Mouse (Mus musculus) CD4-positive, CD25-positive, alpha-beta regulatory T cell, adult 2 months (primary cell): ENCODE data around the gene Ifitm10.
"Not testable (repeated sequence)": the region's sequence is repeated elsewhere in the genome, so short reads cannot be mapped to it uniquely, and the experiment has no call there.

ENCODE experiments used
- DNase-seq: peaks from one replicate; pipeline ENCODE4 v3.0.0-alpha.2; 2012; ENCODE audit warnings: low read depth, low spot score

The Ifitm10 gene

DNA sequence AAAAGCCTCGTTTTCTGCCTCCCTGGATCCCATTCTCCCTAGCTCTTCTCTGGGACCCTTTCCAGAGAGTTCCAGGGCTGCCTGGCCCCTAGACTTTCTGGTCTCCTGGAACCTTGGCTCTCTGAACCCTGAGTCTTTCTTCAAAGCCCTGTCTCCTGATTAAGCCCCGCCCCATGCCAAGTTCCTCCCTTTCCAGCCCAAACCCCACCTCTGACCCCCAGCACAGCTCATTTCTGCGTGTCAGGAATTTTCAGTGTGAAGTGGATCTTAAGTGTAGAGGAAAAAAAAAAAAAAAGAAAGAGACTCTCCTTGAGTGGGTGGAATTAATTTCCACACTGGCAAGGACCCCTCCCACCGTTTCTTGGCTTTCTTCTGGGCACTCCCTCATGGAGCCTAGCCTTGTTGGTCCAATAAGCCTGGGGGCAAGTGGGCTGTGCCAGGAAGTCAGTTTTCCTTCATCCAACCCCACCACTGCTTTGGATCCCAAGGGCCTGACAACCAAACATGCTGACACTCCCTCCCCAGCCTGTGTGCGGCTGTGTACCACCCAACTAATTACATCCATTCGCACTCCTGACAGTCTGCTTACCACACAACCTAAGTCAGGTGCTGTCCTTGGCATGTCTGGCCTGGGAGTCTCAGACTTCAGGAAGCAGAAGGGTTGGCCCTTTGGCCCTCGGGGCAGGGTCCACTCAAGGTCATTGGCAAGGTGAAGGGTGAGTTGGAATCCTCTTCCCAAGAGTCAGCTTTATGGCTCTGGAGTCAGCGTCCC lies at the start of gene Ifitm10:
TSS of gene Ifitm10 (minus strand) at position 113 of the 772 bp plus-strand sequence.
- no peak for DNase-seq

DNA sequence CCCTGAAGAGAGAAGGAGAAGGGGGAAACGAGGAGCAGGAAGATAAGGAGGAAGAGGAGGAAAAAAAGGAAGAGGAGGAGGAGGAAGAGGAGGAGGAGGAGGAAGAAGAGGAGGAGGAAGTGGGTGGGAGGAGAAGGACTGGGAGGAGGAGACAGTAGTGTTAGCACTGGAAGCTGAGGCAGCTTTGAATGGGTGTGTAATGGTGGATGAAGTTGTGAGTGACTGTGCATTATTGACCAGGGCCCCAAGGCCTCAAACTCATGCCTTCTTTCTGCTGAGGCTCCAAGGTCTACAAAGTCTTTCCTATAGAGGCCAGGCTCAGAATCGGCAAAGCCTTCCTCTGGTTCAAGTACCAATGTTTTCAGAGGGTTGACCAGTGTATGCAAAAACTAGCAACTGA lies 48.3 kb upstream of the Ifitm10 start:
- DNase-seq = no peak

DNA sequence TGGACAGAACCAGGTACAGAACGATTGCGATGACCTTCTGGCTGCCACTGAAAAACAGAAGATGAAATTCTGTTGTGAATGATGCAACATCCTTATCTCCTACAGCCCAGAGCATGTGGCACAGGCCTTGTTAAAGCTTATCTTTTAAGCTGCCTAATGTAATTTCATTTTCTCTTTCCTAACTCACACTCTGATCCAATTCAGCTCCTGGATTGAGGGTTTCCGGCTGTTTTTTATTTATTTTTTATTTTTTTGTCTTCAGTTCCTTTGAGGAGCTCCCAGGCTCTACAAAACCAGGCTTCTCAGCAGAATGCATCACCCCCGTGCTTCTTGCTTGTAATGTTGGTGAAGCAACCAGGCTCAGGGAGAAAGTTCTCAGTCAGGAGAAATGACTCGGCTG lies 46.3 kb upstream of the Ifitm10 start:
- DNase-seq = no peak

DNA sequence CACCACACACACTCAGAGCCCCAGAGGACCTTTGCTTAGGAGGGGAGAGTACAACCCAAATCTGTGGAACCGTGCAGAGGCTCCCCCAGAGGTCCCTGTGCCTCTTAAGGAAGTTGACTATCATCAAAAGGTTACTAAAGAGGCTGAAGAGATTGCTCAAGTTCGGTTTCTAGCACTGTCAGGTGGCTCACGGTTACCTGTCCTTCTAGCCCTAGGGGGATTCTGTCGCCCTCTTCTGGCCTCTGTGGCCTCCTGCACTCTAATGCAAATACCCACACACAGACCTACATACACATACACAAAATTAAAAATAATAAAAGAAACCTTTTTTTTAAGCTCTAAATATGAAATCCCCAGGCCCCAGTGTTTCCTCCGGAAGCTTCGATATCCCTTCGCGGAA lies 45.1 kb upstream of the Ifitm10 start:
- DNase-seq = no peak

DNA sequence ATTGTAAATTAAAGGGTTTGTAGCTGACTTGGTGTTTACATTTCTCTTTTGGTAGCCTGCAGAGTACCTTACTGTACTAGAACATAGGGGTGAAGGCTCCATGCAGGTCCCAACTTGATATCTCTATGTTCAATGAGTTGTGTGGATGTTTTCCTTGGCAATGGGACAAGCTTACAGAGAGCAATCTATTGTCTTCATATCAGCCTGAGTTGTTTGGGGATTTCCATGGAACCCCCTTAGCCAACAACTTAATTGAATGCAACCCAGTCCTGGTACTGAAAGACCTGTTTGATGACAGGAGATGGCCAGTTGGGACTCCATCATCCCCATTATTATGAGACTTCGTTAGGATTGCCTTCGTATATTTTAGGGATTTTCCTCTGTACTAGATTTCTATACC lies 44.5 kb upstream of the Ifitm10 start:
- DNase-seq = no peak

DNA sequence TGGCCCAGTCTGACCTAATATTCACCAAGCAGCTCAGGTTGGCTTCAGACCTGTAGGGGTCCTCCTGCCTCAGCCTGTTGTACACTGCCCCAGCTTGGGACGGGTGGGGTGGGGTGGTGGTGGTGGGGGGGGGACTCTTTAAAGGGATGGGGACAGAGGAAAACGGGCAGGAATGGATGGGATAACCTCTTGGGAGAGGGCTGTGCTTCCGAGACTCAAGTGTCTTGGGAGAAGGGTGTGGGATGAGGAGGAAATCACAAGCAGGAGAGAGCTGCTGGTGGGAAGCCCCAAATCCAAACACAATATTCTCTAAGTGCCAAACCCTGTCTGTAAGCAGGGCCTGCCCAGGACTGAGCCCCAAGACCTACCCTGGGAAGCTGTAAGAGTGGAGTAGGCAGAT lies 42.7 kb upstream of the Ifitm10 start:
- DNase-seq = no peak

DNA sequence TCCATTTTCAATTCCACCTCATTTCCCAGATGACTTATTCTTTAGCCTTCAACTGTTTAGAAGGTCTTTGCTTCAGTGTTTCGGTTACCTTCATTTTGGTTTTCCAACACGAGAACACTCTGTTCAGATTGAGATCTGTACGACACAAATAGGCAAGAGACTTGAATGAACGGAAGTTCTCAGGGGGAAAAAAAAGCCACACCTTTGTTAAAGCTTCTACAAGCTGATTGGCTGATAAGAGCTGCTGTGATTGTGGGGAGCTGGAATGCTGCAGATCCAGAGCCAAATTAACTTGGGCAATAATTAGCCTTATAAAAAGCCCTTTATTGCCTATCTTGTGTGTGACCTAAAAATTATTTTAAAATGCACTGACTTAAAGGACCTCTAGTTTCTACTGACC lies 41.8 kb upstream of the Ifitm10 start:
- no peak for DNase-seq

DNA sequence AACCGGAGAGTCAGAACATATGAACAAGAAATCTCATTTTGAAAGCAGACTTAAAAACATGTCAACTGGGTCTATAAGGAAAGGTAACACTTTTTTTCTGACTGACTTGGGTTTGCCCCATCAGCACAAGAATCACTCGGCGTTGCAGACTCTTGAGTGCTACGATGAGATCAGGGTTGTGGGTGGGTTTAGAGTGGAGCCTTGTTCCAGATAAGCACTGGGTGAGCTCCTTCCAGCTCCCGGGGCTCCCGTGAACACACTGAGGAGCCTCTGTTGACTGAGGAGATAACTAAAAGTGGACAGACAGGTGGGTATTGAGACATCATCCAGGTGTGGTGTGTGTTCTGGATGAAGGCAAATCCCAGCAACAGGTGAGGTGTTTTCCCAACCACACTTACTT lies 39.7 kb upstream of the Ifitm10 start:
- no peak for DNase-seq

DNA sequence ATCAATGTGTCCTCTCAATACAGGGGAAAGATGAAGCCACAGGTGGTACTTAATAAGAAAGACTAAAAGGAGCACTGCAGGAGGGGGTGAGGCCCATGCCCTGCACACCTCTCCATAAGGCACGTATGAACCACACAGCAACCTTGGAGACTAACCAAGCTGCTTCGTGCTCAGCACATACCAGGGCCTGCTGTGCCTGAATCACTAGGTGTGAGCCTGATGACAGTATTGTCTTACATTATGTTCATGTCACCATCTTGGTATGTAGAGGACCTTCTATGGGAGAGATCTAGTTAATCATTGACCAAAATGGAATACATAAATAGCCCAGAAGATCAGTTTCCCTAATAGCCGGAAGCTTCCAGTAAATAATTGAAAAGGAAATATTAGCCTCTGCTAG lies 36.0 kb upstream of the Ifitm10 start:
- no peak for DNase-seq

DNA sequence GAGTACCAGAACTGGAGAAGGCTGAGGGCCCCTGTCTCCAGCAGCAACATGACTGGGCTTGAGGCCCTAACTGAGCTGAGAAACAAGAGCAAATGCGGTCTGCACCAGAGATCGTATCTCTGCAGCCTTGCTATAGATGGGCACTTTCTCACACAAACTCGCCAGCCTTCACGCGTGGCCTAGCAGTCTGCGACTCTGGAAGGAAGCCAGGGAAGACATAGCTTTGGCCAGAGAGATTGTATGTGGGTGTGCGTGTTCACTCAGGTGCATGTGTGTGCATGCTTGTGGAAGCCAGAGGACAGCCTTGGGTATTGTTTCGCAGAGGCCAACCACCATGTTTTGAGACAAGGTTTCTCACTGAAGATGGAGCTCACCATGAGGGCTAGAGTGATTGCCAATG lies 35.1 kb upstream of the Ifitm10 start:
- no peak for DNase-seq

DNA sequence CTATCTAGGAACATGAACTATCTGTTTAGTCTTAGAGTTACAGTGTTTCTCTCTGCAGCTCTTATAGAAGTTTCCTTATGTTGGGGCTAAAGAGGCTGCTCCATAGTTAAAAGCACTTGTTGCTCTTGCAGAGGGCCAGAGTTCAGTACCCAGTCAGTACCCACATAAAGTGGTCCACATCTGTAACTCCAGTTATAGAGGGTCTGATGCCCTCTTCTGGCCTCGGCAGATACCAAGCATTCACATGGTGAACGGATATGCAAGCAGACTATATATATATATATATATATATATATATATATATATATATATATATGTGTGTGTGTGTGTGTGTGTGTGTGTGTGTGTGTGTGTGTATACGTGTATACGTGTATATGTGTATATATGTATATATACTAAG lies 34.4 kb upstream of the Ifitm10 start:
- peak; percentile 50 for DNase-seq

DNA sequence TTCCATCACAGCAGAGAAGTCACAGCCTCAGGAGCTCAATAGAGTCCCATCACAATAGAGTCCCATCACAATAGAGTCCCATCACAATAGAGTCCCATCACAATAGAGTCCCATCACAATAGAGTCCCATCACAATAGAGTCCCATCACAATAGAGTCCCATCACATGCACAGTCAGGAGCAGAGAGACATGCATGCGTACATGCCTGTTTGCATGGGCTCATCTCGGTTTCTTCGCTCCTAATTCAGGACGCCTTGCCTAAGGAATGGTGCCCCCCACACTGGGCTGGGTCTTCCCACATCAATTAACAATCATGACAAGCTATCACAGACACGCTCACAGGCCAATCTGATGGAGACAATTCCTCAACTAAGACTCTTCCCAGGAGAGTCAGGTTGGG lies 31.6 kb upstream of the Ifitm10 start:
- DNase-seq = not testable (repeated sequence)

DNA sequence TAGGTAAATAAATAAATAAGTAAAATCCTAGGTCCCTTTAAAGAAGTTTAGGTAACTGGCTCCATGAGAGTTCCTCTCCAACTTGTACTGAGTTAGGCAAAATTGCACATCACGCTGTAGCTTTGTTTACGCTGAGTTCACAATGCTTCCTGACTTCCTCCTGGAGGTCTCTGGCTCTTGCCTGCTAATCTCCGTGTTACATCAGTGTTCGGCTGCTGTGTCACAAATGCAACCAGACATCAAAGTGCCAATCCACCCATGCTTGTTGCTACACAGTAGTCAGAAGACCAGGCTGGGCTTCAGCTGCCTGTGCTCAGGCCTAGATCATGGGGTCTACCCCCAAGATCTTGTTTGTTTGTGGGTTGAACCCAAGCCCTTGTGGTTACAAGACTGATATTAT lies 30.0 kb upstream of the Ifitm10 start:
- DNase-seq = no peak

DNA sequence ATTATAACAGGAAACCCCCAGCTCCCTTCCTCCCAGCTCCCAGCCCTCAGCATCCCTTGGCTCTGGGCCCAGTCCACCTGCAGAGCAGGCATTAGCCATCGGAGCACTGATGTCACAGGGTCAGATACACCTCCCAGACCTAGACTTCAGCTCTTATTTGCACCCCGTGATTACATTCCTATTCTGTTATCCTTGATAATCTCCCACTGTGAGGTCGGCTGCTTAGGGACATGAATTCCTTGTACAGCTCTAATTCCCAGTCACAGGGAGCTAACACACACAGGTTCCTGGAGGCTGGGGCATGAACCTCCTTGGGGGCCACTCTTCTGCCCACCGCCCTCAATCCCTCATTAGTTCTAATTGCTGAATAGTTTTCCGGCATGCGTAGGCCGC lies 27.2 kb upstream of the Ifitm10 start:
- no peak for DNase-seq

DNA sequence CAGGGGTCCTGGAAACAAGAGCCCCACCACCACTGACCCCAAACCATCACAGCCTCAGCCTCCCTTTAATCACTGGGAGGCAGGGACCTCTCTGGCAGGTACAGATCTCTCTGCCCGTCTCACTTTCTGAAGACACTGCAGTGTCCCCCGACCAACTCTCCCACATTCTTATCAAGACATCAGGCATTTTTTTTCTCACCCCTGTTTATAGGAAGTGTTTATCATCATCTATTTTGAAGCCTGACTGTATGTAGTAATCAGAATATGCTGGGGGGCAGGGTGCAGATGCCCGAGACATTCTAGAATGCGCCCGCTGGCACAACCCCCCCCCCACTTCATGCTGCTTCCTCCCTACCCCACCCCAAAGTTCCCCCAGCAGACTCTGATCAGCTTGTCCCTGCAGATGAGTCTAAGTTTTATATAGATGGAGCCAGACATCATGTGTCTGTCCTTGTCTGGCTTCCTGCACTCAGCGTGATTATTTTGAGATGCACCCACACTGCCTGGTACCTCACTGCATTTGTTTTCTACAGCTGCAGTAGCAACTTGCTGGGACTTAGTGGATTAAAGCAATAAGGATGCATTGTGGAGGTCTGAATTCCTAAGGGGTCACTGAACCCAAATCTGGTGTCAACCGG lies 26.7 kb upstream of the Ifitm10 start:
- DNase-seq = no peak

DNA sequence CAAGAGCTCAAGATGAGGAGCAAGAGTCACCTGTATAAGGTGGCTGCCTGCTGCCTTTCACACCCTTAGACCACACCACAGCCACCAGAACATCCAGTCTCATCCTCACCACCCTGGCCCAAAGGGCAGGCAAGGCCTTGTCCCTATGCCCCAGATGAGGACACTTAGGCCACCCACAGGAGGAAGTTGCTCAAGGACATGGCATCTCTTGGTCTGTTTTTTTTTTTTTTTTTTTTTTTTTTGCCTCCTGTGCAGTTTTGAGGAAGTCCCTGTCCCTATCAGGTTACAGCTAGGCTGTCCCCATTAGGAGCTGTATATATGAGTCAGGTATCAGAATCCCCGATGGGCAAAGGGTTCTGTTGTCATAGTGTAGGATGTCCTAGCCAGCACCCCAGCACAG lies 25.7 kb upstream of the Ifitm10 start:
- no peak for DNase-seq

DNA sequence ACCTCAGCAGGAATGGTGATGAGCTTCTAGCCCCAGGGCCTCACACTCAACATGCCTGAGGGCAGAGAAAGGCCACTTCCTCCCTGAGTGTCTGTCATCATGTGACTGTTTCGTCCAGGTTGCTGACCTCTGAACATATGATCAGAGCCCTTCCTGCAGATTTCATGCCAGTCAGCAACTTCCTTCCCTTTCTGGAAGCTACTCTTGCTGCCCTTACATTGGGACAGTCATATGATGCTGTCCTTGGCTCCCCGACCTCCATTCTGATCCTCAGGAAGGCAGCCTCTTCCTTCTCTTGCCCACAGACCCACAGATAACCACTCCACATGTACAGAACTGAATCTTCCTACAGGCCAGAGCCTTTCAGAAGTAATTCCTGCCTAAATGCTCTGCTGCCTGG lies 24.5 kb upstream of the Ifitm10 start:
- DNase-seq = no peak

DNA sequence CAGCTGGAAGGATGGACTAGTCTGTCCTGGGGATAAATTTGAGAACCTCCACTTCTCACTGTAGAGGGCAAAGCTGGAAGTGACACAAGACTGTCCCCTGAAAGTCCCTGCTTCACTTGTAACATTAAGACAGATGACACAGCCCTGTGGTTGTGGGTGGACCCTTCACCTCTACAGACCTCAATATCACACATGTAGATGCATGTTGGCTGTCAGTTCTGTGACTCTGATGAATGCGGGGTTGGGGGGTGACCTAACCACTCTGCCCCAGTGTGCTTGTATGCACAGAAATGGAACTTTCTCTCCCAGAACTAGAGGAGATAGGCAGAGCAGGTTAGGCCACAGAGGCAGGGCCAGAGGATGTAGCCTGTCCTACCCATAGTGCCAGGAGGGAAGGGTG lies 23.1 kb upstream of the Ifitm10 start:
- no peak for DNase-seq

DNA sequence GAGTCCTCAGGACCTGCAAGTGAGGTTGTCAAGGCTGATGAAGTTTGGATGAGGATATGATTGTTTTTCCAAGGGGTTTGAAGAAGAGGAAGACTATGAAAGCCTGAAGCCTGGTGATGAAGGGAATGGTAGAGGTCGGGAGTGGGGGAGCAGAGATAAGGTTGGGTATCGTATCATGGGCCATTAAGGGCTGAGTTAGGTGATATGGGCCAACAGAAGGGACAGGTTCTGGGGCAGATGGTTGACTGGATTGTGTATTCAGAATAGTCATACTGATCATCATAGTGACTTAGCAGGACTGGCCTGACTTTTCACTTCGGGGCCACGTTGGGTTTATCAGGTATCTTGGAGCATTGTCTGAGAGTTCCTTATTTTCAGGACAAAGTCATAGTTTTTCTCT lies 21.9 kb upstream of the Ifitm10 start:
- DNase-seq = no peak

DNA sequence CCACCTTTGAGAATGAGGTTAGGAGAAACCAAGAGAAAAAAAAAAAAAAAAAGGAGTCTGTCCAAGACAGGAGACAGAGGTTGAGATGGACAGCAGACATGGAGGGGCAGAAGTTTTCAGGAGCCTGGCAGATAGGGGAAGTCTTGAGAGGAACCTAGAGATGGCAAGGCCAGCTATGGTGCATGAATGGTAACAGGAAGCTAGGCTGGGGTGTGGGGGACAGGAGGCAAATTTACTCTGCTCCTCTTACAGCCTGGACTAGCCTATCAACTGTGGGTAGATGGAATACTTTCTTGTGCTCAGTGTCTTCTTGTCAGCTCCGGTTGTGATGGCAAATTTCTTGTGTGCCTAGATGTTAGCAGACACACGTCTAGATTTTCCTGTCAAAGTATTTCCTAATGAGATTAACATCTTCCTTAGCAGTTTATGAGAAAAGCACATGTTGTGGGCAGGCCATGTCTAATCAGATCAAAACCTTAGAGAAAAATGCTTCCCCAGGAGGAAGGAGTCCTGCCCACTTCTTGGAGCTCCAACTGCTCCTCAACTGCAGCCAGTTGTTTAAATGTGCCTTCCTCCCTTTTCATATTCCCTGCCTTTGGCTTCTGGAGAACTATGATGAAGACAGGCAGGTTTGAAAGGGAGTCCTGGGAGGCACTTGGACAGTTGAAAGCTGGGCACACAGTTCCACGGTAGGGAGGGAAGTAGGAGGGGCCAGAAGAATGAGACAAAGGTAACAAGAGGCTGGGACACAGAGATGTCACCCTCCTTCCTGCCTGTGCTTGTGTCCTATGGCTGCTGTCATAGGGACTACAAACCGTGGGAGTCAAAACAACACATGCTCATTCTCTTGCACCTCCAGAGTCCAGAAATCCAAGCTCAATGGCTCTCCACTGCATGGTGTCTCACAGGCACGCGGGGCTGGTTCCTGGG lies 21.0 kb upstream of the Ifitm10 start:
- DNase-seq = no peak

DNA sequence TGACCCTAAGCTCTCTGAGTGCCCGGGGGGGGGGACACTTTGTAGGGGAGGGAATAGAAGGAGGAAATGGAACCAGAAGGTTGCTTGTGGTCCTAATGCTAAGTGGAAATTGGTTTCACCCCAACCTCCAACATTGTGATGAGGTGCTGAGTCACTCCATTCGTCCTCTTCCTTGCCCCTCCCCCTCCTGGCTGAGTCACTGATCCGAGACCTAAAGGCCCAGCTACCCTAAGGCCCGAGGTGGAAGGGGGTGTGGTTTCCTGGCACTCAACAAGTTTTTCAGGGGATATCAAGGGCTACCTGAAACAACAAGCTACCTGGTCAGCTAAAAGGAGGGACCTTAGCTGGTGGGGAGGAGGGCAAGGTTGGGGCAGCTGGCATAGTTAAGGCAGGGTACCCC lies 19.6 kb upstream of the Ifitm10 start:
- peak; percentile 40 for DNase-seq

DNA sequence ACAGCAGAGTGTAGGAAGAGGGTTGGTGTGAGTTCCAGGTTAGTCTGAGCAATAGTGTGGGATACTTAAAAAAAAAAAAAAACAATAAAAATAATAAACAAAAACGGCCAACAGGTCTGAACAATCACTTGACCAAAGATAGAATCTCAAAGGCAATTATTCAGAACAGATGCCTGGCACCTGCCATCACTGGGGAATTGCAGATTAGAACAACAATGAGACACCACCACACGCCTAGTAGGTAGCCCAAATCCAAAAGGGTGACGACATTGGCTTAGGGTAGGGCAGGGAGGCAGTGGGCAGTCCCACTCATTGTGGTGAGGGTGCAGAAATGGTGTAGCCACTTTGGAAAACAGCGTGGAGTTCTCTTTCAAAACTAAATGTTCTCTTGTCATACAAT lies 18.1 kb upstream of the Ifitm10 start:
- DNase-seq = no peak

DNA sequence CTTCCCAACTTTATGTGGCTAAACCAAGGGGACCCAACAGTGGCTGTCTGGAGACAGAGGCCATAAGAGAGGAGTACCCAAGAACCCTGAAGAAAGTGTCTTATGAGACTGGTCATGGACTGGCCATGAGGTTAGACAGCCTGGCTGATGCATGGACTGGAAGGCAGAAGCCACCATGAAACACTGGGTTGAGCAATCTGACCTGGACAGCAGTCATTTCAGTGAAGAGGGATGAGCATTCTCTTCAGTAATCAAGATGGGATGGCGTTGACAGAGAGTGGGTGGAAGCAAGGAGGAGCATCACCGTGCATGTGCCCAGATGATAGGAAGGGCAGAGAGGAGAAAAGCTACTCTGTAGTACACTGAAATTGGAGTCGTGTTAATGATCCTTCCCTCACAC lies 17.6 kb upstream of the Ifitm10 start:
- DNase-seq = no peak
